Mouse (Mus musculus) thymus, adult 2 months (tissue): ENCODE results near the gene Fitm1. TPM values are rescaled to one million over a fixed set of nuclear protein-coding genes. Genes with fewer than 3 reads are reported as not detected.

Experiments
- DNase-seq: peaks from one replicate; pipeline ENCODE4 v3.0.0; 2021
- H3K27ac ChIP-seq: fragments of 200-500 bp; 2 replicates; pipeline ENCODE4 v1.5.1; 2012; ENCODE audit warnings: low read length, control low read depth; ENCODE audit not compliant: control insufficient read depth, insufficient read depth
- H3K27me3 ChIP-seq: fragments of 200-500 bp; 2 replicates; pipeline ENCODE4 v1.6.1; 2012; ENCODE audit warnings: mild to moderate bottlenecking, low read length, moderate library complexity, mixed read lengths; ENCODE audit not compliant: control insufficient read depth, insufficient read depth
- H3K36me3 ChIP-seq: fragments of 200-500 bp; 2 replicates; pipeline ENCODE4 v1.6.1; 2012; ENCODE audit warnings: mild to moderate bottlenecking, low read length, moderate library complexity; ENCODE audit not compliant: control insufficient read depth, insufficient read depth
- H3K4me1 ChIP-seq: fragments of 200-500 bp; replicated peaks from 2 replicates; pipeline ENCODE4 v1.6.1; 2012; ENCODE audit warnings: low read length; ENCODE audit not compliant: control insufficient read depth, insufficient read depth
- H3K4me3 ChIP-seq: fragments of 200-500 bp; 2 replicates; pipeline ENCODE4 v1.5.1; 2012; ENCODE audit warnings: mild to moderate bottlenecking, low read length, control low read depth, moderate library complexity; ENCODE audit not compliant: control insufficient read depth, insufficient read depth
- CTCF ChIP-seq: fragments of 200-500 bp; IDR thresholded peaks from 2 replicates; pipeline ENCODE4 v1.5.1; 2012; ENCODE audit warnings: mild to moderate bottlenecking, control low read depth, low read length, moderate library complexity, borderline replicate concordance; ENCODE audit not compliant: control insufficient read depth, poor library complexity, insufficient read depth; ENCODE audit errors: extremely low read depth
- POLR2A ChIP-seq: fragments of 200-500 bp; IDR thresholded peaks from 2 replicates; pipeline ENCODE4 v1.6.1; 2012; ENCODE audit warnings: mild to moderate bottlenecking, low read length, control low read depth, moderate library complexity; ENCODE audit not compliant: control insufficient read depth, poor library complexity, insufficient read depth; ENCODE audit errors: extremely low read depth
- WGBS: fragments of 180-500 bp; shearing (Covaris S2); methylation state at CpG from one replicate; pipeline ENCODE4 v1.1.7; 2018; 5-methylcytosine and 5-hydroxymethylcytosine counted together
- polyA plus RNA-seq: library from polyadenylated mRNA; depleted of rRNA; stranded (reverse); fragments of >200 nt; gene quantifications from 2 replicates; pipeline ENCODE4 v1.2.3, GENCODE M21; 2012

Fitm1 gene
- polyA plus RNA-seq, 1 experiment = 20.2 TPM

DNA sequence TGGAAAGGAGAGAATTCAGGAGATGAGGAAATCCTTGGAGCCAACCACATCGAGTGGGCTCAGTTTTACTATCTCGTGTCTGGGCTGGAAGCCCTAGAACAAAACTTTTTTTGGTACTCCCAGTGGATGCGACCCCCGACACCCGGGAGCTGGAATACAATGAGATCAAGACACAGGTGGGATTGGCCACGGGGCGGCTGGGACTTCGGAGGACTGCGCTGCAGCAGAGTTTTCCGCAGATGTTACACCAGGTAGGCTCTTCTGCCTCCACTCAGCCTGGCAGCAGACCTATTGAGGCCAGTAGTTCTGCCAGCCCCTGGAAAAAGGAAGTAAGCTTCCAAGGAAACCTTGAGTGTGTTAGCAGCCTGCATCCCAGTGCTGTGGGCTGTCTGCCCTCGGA, 12.2 kb upstream of the Fitm1 start:
- Histone ChIP-seq H3K4me1 (peaks cover 8% of the 10 kb centered on the region), H3K27me3 (no peaks in the 10 kb centered on the region), H3K4me3 (no peak overlapping the region), H3K36me3 (peaks cover 25% of the 10 kb centered on the region), H3K27ac (no peak overlapping the region)
- no peak for DNase-seq
- WGBS = 93% methylated on average over 11 of the region's 11 CpGs
- no peak for TF ChIP-seq POLR2A
- no peak for TF ChIP-seq CTCF

DNA sequence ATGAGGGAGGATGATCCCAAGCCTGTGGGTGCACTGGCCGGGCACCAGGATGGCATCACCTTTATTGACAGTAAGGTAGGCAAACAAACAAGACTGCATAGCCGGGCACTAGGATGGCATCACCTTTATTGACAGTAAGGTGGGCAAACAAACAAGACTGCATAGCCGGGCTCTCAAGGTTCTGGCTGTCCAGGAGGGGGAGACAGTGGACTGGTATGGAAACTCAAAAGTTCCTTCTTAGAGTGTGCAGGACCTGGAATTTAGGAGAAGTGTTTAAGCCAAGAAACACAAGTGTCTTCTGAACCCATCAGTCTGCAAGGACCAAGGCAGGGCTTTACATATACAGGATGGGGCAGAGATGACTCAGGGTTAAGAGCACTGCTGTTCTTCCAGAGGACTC, 9.7 kb upstream of the Fitm1 start:
- no peak overlapping the region for H3K4me3 ChIP-seq
- no peaks in the 10 kb centered on the region for H3K27me3 ChIP-seq
- WGBS = 95% methylated on average over 3 of the region's 3 CpGs
- no peak for DNase-seq
- H3K36me3 ChIP-seq = peaks cover 29% of the 10 kb centered on the region
- no peak for TF ChIP-seq POLR2A
- H3K27ac ChIP-seq = no peak overlapping the region
- peaks cover 8% of the 10 kb centered on the region for H3K4me1 ChIP-seq

DNA sequence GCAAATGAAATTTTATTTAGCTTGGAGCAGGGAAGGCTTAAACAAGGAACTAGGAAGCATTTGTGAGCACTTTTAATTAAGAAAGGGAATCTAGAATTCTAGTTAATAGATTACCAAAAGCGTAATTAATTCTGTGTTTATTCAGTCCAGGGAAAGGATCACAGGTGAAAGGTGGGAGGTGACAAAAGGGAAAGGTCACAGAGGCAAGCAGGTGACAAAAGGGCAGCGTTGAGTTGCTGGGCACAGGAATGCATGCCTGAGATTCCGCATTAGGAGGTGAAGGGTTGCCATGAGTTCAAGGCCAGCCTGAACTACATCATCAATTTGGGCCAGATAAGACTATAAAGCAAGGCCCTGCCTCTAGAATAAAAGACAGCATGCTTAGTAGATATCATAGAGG, 7.9 kb upstream of the Fitm1 start:
- TF ChIP-seq POLR2A = no peak
- no peak for DNase-seq
- WGBS = 97% methylated on average over 3 of the region's 3 CpGs

DNA sequence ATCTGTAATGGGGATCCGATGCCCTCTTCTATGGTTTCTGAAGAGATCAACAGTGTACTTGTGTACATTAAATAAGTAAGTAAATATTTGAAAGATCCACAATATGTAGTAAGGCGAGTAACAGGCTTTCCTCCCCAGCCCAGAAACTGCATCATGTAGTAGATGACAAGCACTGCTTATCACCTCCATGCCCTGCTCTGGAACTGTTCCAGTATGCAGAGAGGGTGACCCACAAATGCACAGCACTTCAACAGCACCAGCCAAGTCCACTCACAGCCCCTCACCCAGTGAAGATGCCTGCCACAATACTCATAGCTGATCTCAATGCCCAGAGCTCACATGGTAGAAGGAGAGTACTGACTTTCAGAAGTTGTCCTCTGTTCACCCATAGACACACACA, 4.8 kb upstream of the Fitm1 start:
- Histone ChIP-seq H3K27me3 (no peaks in the 10 kb centered on the region), H3K36me3 (peaks cover 21% of the 10 kb centered on the region), H3K4me3 (no peak overlapping the region), H3K27ac (no peak overlapping the region), H3K4me1 (no peaks in the 10 kb centered on the region)
- TF ChIP-seq POLR2A (no peak), CTCF (no peak)
- no peak for DNase-seq
- WGBS = 96% methylated on average over 2 of the region's 2 CpGs

More for the DNA sequence above, 7.9 kb upstream of the Fitm1 start:
- Histone ChIP-seq H3K27me3 (no peaks in the 10 kb centered on the region), H3K4me3 (no peak overlapping the region), H3K36me3 (peaks cover 29% of the 10 kb centered on the region), H3K4me1 (no peaks in the 10 kb centered on the region), H3K27ac (no peak overlapping the region)

DNA sequence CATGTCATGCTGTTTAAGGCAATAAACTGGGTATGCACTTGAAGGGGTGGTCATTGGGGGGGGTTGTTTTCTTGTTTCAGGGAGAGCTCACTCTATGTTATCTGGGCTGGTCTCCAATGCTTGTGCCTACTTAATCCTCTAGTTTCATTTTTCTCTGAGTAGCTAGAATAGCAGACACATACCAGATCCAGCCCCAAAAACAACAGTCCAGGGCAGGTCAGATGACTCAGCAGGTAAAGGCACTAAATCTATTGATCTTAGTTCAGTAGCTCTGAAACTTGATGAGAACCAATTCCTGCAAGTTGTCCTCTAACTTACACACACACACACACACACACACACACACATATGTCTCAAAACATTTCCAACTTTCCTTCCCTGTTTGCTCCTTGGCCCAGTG, 3.7 kb upstream of the Fitm1 start:
- peaks cover 6% of the 10 kb centered on the region; the same call in 1 of the 2 replicates for H3K4me1 ChIP-seq
- TF ChIP-seq POLR2A (no peak), CTCF (no peak)
- peaks cover 15% of the 10 kb centered on the region for H3K36me3 ChIP-seq

DNA sequence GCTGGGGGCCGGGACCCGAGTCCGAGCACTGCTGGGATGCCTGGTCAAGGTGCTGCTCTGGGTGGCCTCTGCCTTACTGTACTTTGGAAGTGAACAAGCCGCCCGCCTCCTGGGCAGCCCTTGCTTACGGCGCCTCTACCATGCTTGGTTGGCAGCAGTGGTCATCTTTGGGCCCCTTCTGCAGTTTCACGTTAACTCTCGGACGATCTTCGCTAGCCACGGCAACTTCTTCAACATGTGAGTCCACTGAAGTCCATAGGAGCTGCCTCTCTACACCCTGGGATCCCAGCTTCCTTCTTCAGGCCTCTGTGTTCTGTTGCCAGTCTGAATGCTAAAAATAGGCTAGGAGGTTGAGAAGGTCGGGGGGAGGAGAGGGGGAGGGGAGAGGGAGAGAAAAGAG, 294 bp downstream of the Fitm1 start:
- Histone ChIP-seq H3K27me3 (no peaks in the 10 kb centered on the region), H3K27ac (no peak overlapping the region), H3K4me3 (no peak overlapping the region), H3K4me1 (peaks cover 16% of the 10 kb centered on the region; the same call in 1 of the 2 replicates), H3K36me3 (peaks cover 5% of the 10 kb centered on the region; the same call in 1 of the 2 replicates)
- WGBS = 83% methylated on average over 13 of the region's 13 CpGs
- DNase-seq = no peak
- TF ChIP-seq POLR2A (no peak), CTCF (no peak)

More for the DNA sequence above, 3.7 kb upstream of the Fitm1 start:
- Histone ChIP-seq H3K4me3 (no peak overlapping the region), H3K27me3 (no peaks in the 10 kb centered on the region), H3K27ac (no peak overlapping the region)
- no peak for DNase-seq

DNA sequence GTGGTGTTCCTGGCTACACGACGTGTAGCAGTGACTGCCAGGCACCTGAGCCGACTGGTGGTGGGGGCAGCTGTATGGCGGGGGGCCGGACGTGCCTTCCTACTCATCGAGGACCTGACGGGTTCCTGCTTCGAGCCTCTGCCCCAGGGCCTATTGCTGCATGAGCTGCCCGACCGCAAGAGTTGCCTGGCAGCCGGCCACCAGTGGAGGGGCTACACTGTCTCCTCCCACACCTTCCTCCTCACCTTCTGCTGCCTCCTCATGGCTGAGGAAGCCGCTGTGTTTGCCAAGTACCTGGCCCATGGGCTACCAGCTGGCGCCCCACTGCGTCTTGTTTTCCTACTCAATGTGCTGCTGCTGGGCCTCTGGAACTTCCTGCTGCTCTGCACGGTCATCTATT, 959 bp downstream of the Fitm1 start:
- Histone ChIP-seq H3K27me3 (no peaks in the 10 kb centered on the region), H3K27ac (no peak overlapping the region), H3K36me3 (peaks cover 11% of the 10 kb centered on the region; the same call in 1 of the 2 replicates), H3K4me3 (no peak overlapping the region), H3K4me1 (peaks cover 16% of the 10 kb centered on the region; the same call in 1 of the 2 replicates)
- TF ChIP-seq POLR2A = no peak
- TF ChIP-seq CTCF = no peak
- no peak for DNase-seq
- 53% methylated on average over 16 of the region's 16 CpGs for WGBS
